8 mouse cellular contexts compared by ENCODE assay signal in genomic region chrX:102071517-102071916, GRCm38 (mm10). TPM values are rescaled to one million over a fixed set of nuclear protein-coding genes. Genes with fewer than 3 reads are reported as not detected.
DNase-seq lines count a peak whose midpoint lies in the region; ATAC-seq and TF ChIP-seq lines count a peak whose summit lies in the region.

No protein-coding gene starts in this region.

- TF ChIP-seq CTCF in lung, postnatal 0 days (IDR thresholded peaks at IDR 0.05) = no peak
- TF ChIP-seq CTCF in olfactory bulb, adult 2 months (IDR thresholded peaks at IDR 0.05; ENCODE audit: insufficient read depth, low read depth, low read length) = no peak

- no peak for TF ChIP-seq POLR2A in olfactory bulb, adult 2 months (IDR thresholded peaks at IDR 0.05; ENCODE audit: insufficient read depth, low read depth, low read length)

- WGBS in lung, postnatal 0 days = 27% methylated on average over 2 of the region's 2 CpGs
- WGBS in forebrain, embryonic 15.5 days = 19% methylated on average over 2 of the region's 2 CpGs
- 23% methylated on average over 2 of the region's 2 CpGs for WGBS in limb, embryonic 13.5 days
- WGBS in olfactory bulb, adult 2 months = 8% methylated on average over 2 of the region's 2 CpGs

- no peaks in the 10 kb centered on the region for H3K27me3 ChIP-seq in lung, postnatal 0 days (replicated peaks; ENCODE audit: insufficient read depth, low read length)
- H3K27me3 ChIP-seq in forebrain, embryonic 15.5 days = no peaks in the 10 kb centered on the region
- H3K27me3 ChIP-seq in limb, embryonic 13.5 days = peaks cover 53% of the 10 kb centered on the region; the same call in 1 of the 2 replicates

- TF ChIP-seq EP300 in lung, postnatal 0 days (IDR thresholded peaks at IDR 0.05) = no peak

- no peaks in the 10 kb centered on the region for H3K4me1 ChIP-seq in lung, postnatal 0 days (ENCODE audit: insufficient read depth, low read depth, low read length)
- peaks cover 41% of the 10 kb centered on the region for H3K4me1 ChIP-seq in forebrain, embryonic 15.5 days
- peaks cover 3% of the 10 kb centered on the region; the same call in 1 of the 2 replicates for H3K4me1 ChIP-seq in limb, embryonic 13.5 days
- peaks cover 26% of the 10 kb centered on the region for H3K4me1 ChIP-seq in olfactory bulb, adult 2 months (ENCODE audit: control insufficient read depth, insufficient read depth, low read length)

- no peak for ATAC-seq in lung, postnatal 0 days
- peak; percentile 32 for ATAC-seq in forebrain, embryonic 15.5 days (replicated peaks)
- 0 out of 2 replicates have a peak, but pooled peaks have one; percentile 2 for ATAC-seq in limb, embryonic 13.5 days (ENCODE audit: low FRiP score, low read depth)
- ATAC-seq in CD4-positive, CD25-positive, alpha-beta regulatory T cell, adult 4 months = no peak

- H3K4me2 ChIP-seq in lung, postnatal 0 days (replicated peaks; ENCODE audit: low read depth, low read length) = peak overlapping the region; percentile 74
- peak overlapping the region; percentile 62 for H3K4me2 ChIP-seq in forebrain, embryonic 15.5 days (replicated peaks)
- H3K4me2 ChIP-seq in limb, embryonic 13.5 days (replicated peaks) = peak overlapping the region; percentile 69

- H3K36me3 ChIP-seq in lung, postnatal 0 days (ENCODE audit: insufficient read depth, low read length) = no peaks in the 10 kb centered on the region
- H3K36me3 ChIP-seq in forebrain, embryonic 15.5 days = no peaks in the 10 kb centered on the region
- no peaks in the 10 kb centered on the region for H3K36me3 ChIP-seq in limb, embryonic 13.5 days

- peak overlapping the region; percentile 42; the same call in 1 of the 2 replicates for H3K4me3 ChIP-seq in lung, postnatal 0 days (ENCODE audit: low read depth, low read length)
- peak overlapping the region; percentile 54 for H3K4me3 ChIP-seq in forebrain, embryonic 15.5 days
- H3K4me3 ChIP-seq in limb, embryonic 13.5 days = peak overlapping the region; percentile 54
- peak overlapping the region; percentile 58 for H3K4me3 ChIP-seq in olfactory bulb, adult 2 months (ENCODE audit: insufficient read depth, low read depth, low read length)

- H3K9me3 ChIP-seq in lung, postnatal 0 days (ENCODE audit: low read length) = no peaks in the 10 kb centered on the region
- H3K9me3 ChIP-seq in forebrain, embryonic 15.5 days = no peaks in the 10 kb centered on the region
- no peaks in the 10 kb centered on the region for H3K9me3 ChIP-seq in limb, embryonic 13.5 days

- no peak overlapping the region for H3K9ac ChIP-seq in lung, postnatal 0 days (replicated peaks; ENCODE audit: low read depth)
- peak overlapping the region; percentile 59 for H3K9ac ChIP-seq in forebrain, embryonic 15.5 days (replicated peaks)
- 0 out of 2 replicates have a peak overlapping the region, but pooled peaks have one; percentile 71 for H3K9ac ChIP-seq in limb, embryonic 13.5 days

- H3K27ac ChIP-seq in lung, postnatal 0 days (ENCODE audit: low read length) = no peak overlapping the region
- H3K27ac ChIP-seq in forebrain, embryonic 15.5 days (replicated peaks) = peak overlapping the region; percentile 80
- H3K27ac ChIP-seq in limb, embryonic 13.5 days = peak overlapping the region; percentile 74; the same call in 1 of the 2 replicates
- peak overlapping the region; percentile 64 for H3K27ac ChIP-seq in olfactory bulb, adult 2 months (ENCODE audit: insufficient read depth, low read depth, low read length)

- DNase-seq in lung, postnatal 0 days (ENCODE audit: low spot score) = no peak
- DNase-seq in lung, postnatal 14 days = no peak
- no peak for DNase-seq in adrenal gland, postnatal 4 days (ENCODE audit: low spot score in 2 of 2)
- DNase-seq in cerebellum, adult 9-10 months = no peak

RNA-seq across cellular contexts. Expression of gene Rtl5, which starts 0.4 kb away (rescaled TPM):
- polyA plus RNA-seq in lung, postnatal 0 days (2015; fragmentation: Nextera tagmentation; extraction: Ambion mirVana) = 1.5 and 1.7 TPM in 2 replicates
- 6.3 and 7.5 TPM in 2 replicates for polyA plus RNA-seq in forebrain, embryonic 15.5 days (2015; fragmentation: Nextera tagmentation; extraction: Ambion mirVana)
- 2.7 and 3.8 TPM in 2 replicates for polyA plus RNA-seq in limb, embryonic 13.5 days (2015; fragmentation: Nextera tagmentation; extraction: Ambion mirVana)
- not detected in 2 replicates for polyA plus RNA-seq in olfactory bulb, adult 2 months (2012; ENCODE audit: insufficient read depth, insufficient read length, low replicate concordance, missing spikeins)
- 1 to 10 TPM in 1 of 2 experiments, under 1 TPM in 1; 0.50 to 2.3 TPM for polyA plus RNA-seq in CD4-positive, CD25-positive, alpha-beta regulatory T cell, adult 4 months (2017; shearing (Covaris generic))
- total RNA-seq in adrenal gland, postnatal 4 days (2021) = 10 to 100 TPM; 14.7 to 16.1 TPM

RNA-seq across cellular contexts. Expression of gene Pin4, which starts 47.7 kb away (rescaled TPM):
- 41.4 and 58.7 TPM in 2 replicates for polyA plus RNA-seq in lung, postnatal 0 days (2015; fragmentation: Nextera tagmentation; extraction: Ambion mirVana)
- 61.5 and 71.5 TPM in 2 replicates for polyA plus RNA-seq in forebrain, embryonic 15.5 days (2015; fragmentation: Nextera tagmentation; extraction: Ambion mirVana)
- polyA plus RNA-seq in limb, embryonic 13.5 days (2015; fragmentation: Nextera tagmentation; extraction: Ambion mirVana) = 74.8 and 75.3 TPM in 2 replicates
- not detected in 2 replicates for polyA plus RNA-seq in olfactory bulb, adult 2 months (2012; ENCODE audit: insufficient read depth, insufficient read length, low replicate concordance, missing spikeins)
- 10 to 100 TPM; 17.9 to 60.8 TPM for polyA plus RNA-seq in CD4-positive, CD25-positive, alpha-beta regulatory T cell, adult 4 months (2017; shearing (Covaris generic))
- total RNA-seq in adrenal gland, postnatal 4 days (2021) = 10 to 100 TPM; 39.8 to 45.8 TPM

Comparison
In these comparisons a context has a peak if more than half of its experiments do, and no peak if none do; other contexts are left out.
1. ATAC-seq: peak in forebrain, embryonic 15.5 days (single experiment) and limb, embryonic 13.5 days (single experiment); none in lung, postnatal 0 days (single experiment) and CD4-positive, CD25-positive, alpha-beta regulatory T cell, adult 4 months (single experiment).
2. RNA of gene Pin4, which starts 47.7 kb away (polyA plus RNA-seq): 74.8 to 75.3 TPM in limb, embryonic 13.5 days, 61.5 to 71.5 TPM in forebrain, embryonic 15.5 days, 17.9 to 60.8 TPM in CD4-positive, CD25-positive, alpha-beta regulatory T cell, adult 4 months and 41.4 to 58.7 TPM in lung, postnatal 0 days; not detected in olfactory bulb, adult 2 months; every median in the first group is over 10 times any median in the second.
3. Peak in every context shown above with its lines, with median percentiles within 50 percentile points of each other: H3K4me2 ChIP-seq and H3K4me3 ChIP-seq.